Mouse (Mus musculus): ENCODE results near the gene Ankrd52.
A peak's percentile ranks its signal among the peaks of the same experiment; 100 is the strongest.

Ankrd52 gene

GRCm38 (mm10) chr10:128370021-128370420, 6.9 kb upstream of the Ankrd52 start:
- no peak for DNase-seq

- DNase-seq = no peak
Observed at GRCm38 (mm10) chr10:128370601-128371000, 6.3 kb upstream of the Ankrd52 start.

GRCm38 (mm10) chr10:128372142-128372541, 4.8 kb upstream of the Ankrd52 start:
- DNase-seq = no peak

GRCm38 (mm10) chr10:128372989-128373748, 3.7 kb upstream of the Ankrd52 start:
- peak; percentile 62 for DNase-seq

- DNase-seq = peak; percentile 25
Observed at GRCm38 (mm10) chr10:128374393-128374792, 2.5 kb upstream of the Ankrd52 start.

DNA sequence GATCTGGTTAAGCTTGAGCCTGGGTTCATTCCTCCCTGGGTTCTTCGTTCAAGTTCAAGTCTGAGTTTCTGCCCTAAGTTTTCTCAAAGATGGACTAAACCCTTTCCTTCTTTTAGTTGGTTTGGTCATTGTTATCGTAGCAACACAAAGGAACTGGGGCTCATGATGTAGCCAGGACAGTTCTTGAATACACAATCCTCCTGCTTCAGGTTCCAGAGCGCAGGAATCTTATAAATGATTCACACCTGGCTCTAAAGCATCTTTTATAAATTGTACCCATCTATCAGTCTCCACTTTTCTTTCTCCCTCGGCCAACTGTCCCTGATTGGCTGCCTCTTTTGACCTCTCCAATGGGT, 838 bp upstream of the Ankrd52 start:
- no peak for DNase-seq

- peak; percentile 26 for DNase-seq
Observed at GRCm38 (mm10) chr10:128377222-128377939, 466 bp downstream of the Ankrd52 start.

DNA sequence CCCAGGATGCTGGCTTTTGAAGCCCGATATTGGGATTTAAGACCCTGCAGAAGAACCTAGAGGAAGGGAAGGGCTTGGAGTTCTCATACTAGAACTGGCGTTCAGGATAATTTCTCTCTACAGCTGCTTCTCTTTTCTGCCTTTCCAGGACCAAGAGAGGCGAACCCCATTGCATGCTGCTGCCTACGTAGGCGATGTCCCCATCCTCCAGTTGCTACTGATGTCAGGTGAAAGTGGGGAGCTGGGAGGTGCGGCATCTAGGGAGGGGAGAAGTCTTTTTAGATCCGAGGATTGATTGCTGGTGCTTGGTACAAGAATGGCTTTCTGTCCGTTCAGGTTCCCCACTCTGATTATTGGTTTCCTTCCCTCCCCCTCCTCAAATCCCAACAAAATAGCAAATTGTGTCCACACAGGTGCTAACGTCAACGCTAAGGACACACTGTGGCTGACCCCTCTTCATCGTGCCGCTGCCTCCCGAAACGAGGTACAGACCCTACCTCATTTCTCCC, 1.1 kb downstream of the Ankrd52 start:
- no peak for DNase-seq

GRCm38 (mm10) chr10:128378462-128378861, 1.5 kb downstream of the Ankrd52 start:
- no peak for DNase-seq

DNA sequence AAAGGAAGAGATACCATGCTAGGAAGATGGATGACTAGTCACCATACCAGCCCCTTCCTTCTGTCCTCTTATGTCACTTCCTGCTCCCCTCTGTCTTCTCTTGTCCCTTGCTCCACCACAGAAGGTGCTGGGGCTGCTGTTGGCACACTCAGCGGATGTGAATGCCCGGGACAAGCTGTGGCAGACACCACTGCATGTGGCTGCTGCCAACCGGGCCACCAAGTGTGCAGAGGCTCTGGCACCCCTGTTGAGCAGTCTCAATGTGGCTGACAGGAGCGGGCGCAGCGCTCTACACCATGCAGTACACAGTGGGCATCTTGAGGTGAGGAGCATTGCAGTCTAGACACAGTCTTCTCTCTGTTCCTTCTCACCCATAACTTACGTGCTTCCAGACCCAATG, 2.3 kb downstream of the Ankrd52 start:
- no peak for DNase-seq

DNA sequence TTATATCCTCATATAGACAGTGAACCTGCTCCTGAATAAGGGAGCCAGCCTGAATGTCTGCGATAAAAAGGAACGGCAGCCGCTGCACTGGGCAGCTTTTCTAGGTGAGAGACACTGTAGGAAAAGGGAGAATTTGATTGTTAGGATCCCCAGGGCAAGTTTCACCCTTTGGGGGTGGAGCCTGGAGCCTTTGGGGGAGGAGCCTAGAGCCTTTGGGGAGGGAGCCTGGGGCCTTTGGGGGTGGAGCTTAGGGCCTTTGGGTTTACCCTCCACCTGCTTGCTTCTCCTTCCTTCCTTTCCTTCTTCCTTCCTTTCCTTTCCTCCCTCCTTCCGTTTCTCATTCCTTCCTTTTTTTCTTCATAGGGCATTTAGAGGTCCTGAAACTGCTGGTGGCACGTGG, 3.6 kb downstream of the Ankrd52 start:
- DNase-seq = no peak

- no peak for DNase-seq
Observed at GRCm38 (mm10) chr10:128382482-128382881, 5.6 kb downstream of the Ankrd52 start.

- DNase-seq = no peak
Observed at GRCm38 (mm10) chr10:128385902-128386301, 9.0 kb downstream of the Ankrd52 start.

DNA sequence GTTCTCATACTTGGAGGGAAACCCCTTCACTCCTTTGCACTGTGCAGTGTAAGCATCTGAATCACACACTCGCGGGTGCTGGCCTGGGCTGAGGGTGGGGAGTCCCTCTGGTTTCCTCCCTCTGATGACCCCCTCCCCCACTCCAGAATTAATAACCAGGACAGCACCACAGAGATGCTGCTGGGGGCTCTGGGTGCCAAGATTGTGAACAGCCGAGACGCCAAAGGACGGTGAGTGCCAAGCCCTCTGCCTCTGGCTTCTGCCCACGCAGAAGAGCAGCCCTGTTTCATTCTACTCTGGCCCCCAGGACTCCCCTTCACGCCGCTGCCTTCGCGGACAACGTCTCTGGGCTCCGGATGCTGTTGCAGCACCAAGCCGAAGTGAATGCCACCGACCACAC, 12.0 kb downstream of the Ankrd52 start:
- no peak for DNase-seq

DNA sequence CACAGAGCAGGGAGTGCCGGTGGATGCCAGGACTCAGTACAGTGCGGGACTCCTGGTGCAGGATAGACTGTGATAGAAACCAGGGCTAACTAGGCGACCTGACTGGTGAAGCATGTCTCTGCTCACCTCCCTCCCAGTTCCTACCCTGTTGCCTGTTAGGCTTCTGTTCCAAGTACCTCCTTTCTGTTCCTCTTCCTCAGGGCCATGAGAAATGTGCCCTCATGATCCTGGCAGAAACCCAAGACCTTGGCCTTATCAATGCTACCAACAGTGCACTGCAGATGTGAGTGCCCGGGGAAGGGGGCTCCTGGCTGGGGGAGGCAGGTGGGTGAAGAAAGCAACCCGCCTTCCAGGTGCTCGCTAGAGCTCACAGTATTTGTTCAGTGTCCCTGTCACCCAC, 12.7 kb downstream of the Ankrd52 start:
- DNase-seq = no peak

DNA sequence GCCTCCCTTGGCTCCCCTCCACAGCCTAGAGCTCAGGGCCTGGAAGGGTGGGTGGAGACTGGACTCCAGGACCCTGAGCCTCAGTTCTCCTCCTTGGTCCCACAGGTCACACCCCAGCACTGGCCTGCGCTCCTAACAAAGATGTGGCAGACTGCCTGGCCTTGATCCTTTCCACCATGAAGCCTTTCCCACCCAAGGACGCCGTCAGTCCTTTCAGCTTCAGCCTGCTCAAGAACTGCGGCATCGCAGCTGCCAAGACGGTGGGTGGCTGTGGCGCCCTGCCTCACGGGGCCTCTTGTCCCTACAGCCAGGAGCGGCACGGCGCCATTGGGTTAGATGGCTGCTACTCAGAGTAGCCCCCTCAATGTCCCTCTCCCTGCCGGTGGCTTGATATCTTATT, 13.5 kb downstream of the Ankrd52 start:
- no peak for DNase-seq

GRCm38 (mm10) chr10:128391850-128392249, 14.9 kb downstream of the Ankrd52 start:
- no peak for DNase-seq

GRCm38 (mm10) chr10:128396017-128396673, 19.2 kb downstream of the Ankrd52 start:
- DNase-seq = no peak

GRCm38 (mm10) chr10:128396716-128397264, 19.9 kb downstream of the Ankrd52 start:
- DNase-seq = no peak

DNA sequence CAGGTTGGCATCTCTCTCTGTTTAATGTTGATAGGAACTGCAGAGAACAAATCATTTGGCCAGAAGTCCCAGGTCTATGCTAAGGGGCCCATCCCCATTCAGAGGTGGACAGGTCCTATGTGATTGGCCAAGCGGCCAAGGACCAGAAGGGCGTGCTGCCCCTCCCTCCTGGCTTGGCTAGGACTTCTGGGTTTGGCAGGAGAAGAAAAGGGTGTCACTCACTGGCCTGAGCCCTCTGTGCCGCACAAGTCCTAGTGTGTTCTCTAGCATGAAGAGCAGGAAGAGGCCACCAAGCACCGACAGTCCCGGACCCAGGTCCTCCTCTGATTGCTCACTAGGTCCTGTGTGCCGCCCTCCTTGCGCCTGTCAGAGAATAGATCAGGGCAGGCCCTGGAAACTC, 20.6 kb downstream of the Ankrd52 start:
- DNase-seq = peak; percentile 10

- no peak for DNase-seq
Observed at GRCm38 (mm10) chr10:128400338-128400737, 23.4 kb downstream of the Ankrd52 start.

DNA sequence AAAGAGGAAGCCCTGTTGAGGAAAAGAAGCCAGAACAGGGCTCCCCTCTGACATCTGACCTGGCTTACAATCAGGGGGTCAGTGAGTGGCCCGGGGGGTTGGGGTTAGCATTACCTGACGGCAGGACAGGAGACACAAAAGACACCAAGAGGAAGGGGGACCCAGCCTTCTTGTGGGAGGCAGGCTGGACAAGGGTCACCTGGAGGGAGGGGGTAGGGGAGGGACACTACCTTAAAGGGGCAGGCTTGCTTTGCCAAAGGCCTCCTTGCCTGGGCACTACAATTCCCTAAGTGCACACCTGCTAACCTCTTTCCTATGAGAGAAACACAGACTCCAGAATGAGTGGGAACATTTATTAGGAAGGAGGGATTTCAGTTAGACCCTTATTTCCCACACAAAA, 24.1 kb downstream of the Ankrd52 start, which contains the start of gene Slc39a5:
Gene Slc39a5, minus strand, starts transcription at position 174 of the 400 bp plus-strand sequence.
- no peak for DNase-seq

- no peak for DNase-seq
Observed at GRCm38 (mm10) chr10:128401638-128402037, 24.7 kb downstream of the Ankrd52 start.
